Mouse (Mus musculus) gastrocnemius, postnatal 25 days (tissue): ENCODE measurements at regions not wholly inside any gene's neighbourhood (a gene's known extent, or its start where the extent isn't known, plus 50 kb on each side); places are given as distances from the start of the nearest gene placed in this dataset.

ENCODE experiments used
- DNase-seq: peaks from one replicate; pipeline ENCODE4 v3.0.0; 2022

GRCm38 (mm10) chr2:30698758-30699535 is 104.1 kb downstream of the Cstad start:
- peak; percentile 4 for DNase-seq

GRCm38 (mm10) chr2:30697851-30698250 is 103.0 kb downstream of the Cstad start:
- DNase-seq, result peak; percentile 4

DNA sequence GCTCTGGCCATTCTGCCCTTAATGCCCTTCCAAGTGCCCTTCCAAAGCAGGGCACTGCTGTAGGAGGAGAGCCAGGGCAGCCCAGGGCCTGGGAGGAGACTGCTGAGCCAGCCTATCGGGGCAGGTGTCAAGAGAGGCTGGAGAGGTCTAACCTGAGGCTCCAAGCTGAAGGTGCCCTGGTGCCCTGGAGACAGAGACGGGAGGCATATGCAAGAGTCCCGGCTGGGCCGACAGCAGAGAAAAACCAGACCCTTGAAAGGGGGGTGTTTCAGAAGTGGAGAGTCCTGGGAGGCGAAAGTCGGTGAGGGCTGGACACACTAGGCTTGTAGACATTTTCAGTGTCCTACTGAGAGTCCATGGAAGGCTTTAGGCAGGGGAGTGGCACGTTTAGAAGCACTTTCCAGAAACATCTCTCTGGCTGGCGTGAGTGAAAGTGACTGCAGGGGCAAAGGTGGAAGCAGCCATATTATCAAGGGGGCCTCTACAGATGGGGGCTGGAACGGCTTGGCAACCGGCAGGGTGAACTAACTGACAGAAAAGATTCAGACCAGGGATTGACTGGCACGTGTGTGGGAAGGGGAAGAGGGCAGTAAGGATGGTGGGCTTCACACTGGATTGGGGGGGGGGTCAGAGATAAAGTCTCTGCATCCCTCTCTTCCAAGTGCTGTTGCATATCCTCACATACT is 101.1 kb downstream of the Cstad start:
- no peak for DNase-seq

- no peak for DNase-seq
Observed at GRCm38 (mm10) chr2:30695041-30695440, 100.2 kb downstream of the Cstad start.

GRCm38 (mm10) chr2:30693206-30694035 is 98.6 kb downstream of the Cstad start:
- DNase-seq, result peak; percentile 81

GRCm38 (mm10) chr2:30692561-30693205 is 97.8 kb downstream of the Cstad start:
- DNase-seq, result peak; percentile 56

DNA sequence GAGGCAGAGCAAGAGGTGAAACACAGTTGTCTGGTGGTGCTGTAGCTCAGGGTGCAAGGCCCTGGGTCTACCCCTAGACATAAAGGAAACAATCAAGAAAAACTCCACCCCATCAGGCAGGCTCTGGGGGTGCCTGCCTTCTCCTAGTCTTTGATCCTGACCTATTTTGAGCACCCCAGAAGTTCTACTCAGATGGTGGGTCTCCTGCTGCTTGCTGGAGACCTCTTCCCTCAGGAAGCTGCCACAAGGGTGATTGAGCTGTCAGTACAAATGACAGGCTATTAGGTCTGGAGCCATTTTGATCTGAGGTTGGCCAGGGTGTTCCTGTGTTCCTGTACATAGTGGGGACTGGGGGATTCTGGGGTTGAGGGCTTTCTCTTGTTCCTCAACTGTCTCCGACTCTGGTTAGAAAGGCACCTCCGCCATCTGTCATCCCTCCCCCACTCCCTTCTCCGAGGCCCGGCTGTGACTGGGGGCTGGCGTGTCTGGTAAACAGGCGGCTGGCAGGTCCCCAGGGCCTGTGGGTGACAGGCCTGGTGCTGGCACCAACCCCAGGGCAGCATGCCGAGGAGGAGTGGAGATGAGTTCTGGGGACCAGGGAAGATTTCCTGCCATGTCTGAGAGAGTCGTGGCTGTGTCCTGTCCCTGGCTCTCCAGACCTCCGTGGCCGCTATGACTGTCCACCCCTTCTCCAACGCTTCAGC is 97.2 kb downstream of the Cstad start:
- peak; percentile 73 for DNase-seq

DNA sequence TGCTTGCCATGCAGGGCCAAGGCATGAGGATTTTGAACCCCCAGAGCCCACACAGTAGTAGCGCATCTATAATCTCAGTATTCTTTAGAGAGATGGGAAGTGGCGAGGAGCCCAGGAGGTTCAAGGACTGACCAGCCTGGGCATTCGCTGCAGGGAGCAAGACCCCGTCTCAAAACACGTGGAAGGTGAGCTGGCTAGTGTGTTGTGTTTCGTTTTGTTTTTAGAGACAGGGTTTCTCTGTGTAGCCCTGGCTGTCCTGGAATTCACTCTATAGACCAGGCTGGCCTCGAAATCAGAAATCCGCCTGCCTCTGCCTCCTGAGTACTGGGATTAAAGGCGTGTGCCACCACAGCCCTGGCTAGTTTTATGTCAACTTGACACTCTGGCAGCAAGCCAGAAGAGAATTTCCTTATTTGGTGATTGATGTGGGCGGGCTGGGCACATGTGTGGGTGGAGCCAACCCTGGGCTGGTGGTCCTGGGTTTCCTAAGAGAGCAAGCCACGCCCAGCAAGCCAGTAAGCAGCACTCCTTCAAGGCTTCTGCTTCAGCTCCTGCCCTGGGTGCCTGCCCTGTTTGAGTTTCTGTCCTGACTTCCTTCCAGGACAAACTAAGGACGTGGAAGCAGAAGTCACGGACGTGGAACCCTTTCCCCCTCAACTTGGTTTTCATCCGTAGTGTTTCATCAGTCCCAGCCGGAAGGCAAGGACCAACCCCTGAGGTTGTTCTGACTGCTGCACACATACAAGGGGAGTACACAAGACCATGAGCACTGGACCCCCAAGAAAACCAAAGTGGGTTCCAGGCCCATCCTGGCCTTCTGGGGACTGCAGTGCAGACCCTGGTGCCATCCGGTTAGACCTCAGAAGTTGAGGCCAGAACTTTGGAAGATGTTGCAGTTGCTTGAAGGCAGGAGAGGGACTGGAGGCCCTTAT is 96.4 kb downstream of the Cstad start:
- DNase-seq, result no peak

DNA sequence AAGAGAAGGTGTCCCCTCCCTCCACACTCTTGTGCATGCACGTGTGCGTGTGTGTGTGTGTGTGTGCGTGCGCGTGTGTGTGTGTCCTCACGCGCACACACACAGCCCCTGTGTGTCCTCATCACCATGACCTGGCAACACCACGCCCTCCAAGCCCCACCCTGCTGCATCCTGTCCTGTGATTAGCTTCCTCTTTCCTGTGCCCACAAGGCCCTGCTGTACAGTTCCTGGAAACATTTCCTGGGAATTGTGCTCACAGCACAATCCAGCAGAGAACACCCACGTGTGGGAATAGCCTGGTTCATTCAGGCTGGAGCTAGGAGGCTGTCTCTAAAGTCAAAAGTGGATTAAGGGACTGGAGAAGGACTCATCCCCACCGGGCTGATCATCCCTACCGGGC is 95.5 kb downstream of the Cstad start:
- DNase-seq, result peak; percentile 61

GRCm38 (mm10) chr2:30688402-30688801 is 93.6 kb downstream of the Cstad start:
- no peak for DNase-seq

DNA sequence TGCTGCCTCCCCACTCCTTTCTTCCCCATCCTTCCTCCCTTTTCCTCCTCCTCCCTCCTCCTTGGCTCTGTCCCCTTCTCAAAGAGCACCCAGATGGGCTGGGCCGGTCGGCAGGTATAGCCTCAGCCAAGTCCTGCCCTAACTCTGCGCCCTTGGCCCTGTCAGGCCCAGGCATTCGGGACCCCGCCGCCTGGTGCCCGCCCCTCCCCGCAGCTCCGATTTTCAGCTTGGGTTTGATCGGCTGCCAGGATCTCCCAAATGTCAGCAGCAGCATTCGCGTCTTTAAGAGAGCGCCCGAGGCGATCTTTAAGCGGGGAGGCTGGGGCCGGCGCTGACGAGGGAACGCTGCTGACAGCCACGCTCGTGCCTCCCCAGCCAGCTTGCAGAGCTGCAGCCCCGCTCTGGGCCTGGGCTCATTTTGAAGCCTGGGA is 92.3 kb downstream of the Cstad start:
- DNase-seq, result peak; percentile 53

DNA sequence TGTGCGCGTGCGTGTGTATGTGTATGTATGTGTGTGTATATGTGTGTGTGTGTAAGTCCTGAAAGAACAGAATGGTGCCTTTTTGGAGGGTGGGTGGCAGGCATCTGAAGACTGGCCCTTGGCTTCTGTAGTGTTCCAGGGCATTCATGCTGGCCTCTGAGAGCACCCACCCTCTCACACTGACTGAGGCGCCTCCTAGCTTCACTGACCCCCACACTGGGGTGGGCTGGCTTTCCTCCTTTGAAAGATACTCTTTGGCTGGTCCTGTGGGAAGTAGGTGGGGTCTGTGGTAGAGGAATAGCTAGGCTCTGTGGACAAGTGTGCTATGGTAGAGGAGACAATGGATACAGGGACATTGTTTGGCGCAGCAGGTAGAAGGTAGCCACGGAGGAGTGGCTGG is 91.5 kb downstream of the Cstad start:
- DNase-seq, result no peak

- peak; percentile 62 for DNase-seq
Observed at GRCm38 (mm10) chr2:30685137-30685860, 90.5 kb downstream of the Cstad start.

GRCm38 (mm10) chr2:30684461-30684860 is 89.6 kb downstream of the Cstad start:
- DNase-seq, result no peak

DNA sequence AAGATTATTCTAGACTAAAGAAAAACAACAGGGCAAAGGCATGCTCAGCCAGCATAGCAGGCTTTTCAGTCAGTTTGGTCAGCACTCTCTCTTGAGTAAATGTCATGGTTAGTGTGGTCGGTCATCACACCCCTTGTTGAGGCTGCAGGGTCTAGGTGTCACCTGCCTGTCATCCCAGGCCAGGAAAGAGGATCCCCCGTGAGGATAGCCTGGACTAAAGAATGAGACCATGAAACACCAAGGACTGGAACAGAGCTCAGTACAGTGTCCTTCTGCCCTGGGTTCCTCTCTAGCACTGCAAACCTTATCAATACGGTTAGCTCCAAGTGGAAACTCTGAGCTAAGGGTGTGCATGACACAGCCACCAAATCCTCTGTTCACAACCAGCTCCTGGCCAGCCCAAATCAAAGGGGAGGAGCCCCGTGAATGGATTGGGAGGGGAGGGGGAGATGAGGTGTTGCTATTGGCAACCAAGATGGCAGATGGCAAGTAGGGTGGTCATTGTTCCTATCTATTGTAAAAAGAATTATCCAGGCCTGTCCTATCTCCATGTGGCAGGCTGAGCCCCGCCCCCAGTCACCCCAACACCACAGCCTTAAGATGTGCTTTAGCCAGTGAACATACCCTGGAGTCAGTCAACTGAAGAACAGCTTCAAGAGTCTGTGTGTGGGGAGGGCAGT is 87.4 kb downstream of the Cstad start:
- DNase-seq, result no peak

DNA sequence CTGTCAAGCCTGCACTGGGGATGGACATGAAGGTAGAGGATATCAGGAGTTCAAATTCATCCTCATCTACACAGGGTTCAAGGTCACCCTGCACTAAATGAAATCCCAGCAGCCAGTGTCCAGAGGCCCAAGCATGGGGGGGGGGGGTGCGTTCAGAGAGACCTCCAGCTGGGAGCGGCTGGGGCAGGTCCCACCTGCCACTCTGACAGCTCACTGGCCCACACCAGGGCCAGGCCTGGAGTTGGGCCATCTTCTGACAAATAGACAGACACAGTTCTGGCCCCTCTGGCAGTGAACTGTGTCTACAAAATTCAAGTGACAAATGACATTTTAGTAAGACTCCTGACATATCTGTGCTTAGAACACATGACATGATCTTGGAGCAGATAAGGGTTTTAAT is 86.8 kb downstream of the Cstad start:
- no peak for DNase-seq

GRCm38 (mm10) chr2:30679041-30679440 is 84.2 kb downstream of the Cstad start:
- DNase-seq, result no peak

- no peak for DNase-seq
Observed at GRCm38 (mm10) chr2:30677498-30677897, 82.7 kb downstream of the Cstad start.

DNA sequence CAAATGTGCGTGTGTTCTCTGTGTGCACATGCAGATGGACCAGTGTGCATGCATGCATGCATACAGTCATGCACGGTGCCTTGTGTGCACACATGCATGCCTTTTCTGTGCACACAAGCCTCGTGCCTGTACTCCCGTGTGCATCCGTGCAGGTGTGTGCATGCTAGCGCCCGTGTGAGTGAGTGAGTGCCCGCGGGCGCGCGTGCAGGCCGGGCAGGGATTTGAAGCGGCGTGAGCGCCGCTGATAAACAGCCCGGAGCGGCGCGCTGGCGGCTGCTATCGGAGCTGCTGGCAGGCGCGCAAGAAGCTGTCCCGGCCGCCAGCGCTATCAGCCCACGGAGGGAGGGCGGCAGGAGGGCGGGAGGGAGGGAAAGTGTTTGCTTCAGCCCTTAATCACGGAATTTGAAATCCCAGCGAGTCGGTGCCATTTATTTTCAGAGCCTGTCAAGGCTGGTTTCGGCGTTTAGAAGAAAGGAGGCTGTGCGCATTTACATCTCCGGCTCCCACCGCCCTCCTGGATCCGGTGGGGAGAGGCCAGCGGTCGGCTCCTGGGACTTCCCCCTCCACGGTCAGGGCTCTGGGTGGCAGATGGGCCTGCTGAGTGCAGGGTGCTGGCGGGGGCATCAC is 82.1 kb downstream of the Cstad start:
- peak; percentile 63 for DNase-seq
